Mouse (Mus musculus) embryonic fibroblast, embryonic 13.5 days (primary cell): Measurements from ENCODE around the gene Rps10.

ENCODE experiments used
- CTCF ChIP-seq: IDR thresholded peaks from 2 replicates; pipeline ENCODE4 v1.5.1; 2011; ENCODE audit warnings: mild to moderate bottlenecking, control low read depth, low read length, moderate library complexity, borderline replicate concordance; ENCODE audit not compliant: insufficient read depth
- POLR2A ChIP-seq: IDR thresholded peaks from 2 replicates; pipeline ENCODE4 v1.6.1; 2011; ENCODE audit warnings: low read depth, mild to moderate bottlenecking, control low read depth, low read length, moderate library complexity

DNA sequence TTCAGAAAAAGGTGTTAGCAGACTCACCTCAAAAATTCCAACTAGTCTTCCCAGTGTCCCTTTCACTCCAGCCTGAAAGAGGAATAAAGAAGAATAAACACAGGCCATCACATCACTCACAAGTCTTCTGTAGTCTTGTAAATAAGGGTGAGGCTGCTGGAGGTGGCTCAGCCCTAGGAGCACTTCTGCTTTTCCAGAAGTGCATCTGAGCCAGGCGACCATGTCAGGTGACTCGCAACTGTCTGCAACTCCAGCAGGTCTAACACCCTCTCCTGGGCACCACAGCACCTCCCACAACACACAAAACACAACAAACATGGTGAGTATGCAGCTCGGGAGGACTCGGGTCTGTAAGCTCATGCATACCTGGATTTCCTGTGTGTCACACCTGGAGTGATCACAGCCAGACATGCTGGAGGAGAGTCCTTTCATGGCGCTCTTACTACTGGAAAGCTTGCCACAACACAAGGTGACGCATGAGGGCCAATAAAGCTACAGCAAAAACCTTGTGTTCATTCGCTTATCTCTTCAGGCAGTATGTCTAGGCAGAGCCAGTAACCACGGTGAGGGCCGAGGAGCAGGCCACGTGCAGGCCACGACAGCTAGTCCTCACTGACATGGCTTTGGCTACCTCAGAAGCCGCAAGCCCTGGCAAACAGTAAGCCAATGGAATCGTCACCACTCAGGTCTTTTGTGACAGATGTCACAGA is 53.1 kb downstream of the Rps10 start:
- TF ChIP-seq CTCF (no peak), POLR2A (no peak)
